Mouse (Mus musculus): Measurements from ENCODE around the gene Ppp4c. TPM values are rescaled to one million over a fixed set of nuclear protein-coding genes. Genes with fewer than 3 reads are reported as not detected.

Ppp4c gene
- polyA plus RNA-seq, 1 experiment from 2014 or later, result 267 TPM

DNA sequence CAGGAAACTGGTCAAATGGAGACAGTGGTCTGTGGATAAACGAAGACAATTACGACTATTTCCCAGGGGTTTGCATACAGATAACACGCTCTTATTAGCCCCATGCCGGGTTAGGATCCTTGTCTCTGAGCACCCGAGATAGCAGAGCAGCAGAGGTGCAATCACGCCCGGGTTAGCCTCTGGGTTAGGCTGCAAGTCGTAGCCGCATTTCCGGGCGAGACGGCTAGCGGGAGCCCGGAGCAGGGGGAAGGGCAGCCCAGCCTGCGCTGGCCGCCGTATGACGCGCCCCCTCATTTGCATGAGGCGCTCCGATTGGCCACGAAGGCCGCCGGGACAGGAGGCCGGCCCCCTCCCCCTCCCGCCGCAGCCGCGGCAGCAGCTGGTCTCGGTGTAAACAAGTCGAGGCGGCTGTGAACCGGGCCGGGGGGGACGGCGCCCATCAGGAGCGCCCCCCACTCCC lies 15.7 kb downstream of the Ppp4c start, which contains the start of gene Ypel3:
Gene Ypel3 (plus strand): TSS at position 358 of the 460 bp plus-strand sequence.
- 0 out of 2 replicates have a peak, but pooled peaks cover 3% of the 10 kb centered on the region for H3K36me3 ChIP-seq (ENCODE audit: insufficient read depth, low read length)
- ATAC-seq (ENCODE audit: low FRiP score, low TSS enrichment), result peak; percentile 91
- peak within 1 kb of the TSS; percentile 97 for H3K4me2 ChIP-seq (replicated peaks; ENCODE audit: low read depth, low read length)
- H3K9ac ChIP-seq (replicated peaks; ENCODE audit: low read length), result peak within 1 kb of the TSS; percentile 93
- peak within 1 kb of the TSS; percentile 90 for H3K27ac ChIP-seq (ENCODE audit: low read length)
- H3K27me3 ChIP-seq (ENCODE audit: insufficient read depth, low read length), result no peaks in the 10 kb centered on the region
- peaks cover 41% of the 10 kb centered on the region for H3K4me1 ChIP-seq (ENCODE audit: insufficient read depth, low read length)
- peak within 1 kb of the TSS; percentile 78 for H3K4me3 ChIP-seq (ENCODE audit: low read length)
- 0% methylated on average over 33 of the region's 37 CpGs for WGBS
- no peaks in the 10 kb centered on the region for H3K9me3 ChIP-seq (ENCODE audit: low read length)

DNA sequence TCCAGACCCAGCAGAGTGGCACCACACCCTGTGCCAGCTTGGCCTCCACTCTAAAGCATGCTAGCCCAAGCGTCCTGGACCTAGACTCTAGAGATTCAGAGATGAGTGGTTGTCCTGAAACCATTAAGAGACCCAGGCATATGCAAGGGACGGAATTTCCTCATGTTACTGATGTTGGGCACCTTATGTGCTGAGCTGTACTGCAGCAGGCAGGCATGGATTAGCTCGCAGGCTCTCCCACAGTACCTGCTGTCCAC lies 16.4 kb downstream of the Ppp4c start:
- peak overlapping the region; percentile 90; the same call in 1 of the 2 replicates for H3K27ac ChIP-seq (ENCODE audit: low read length)
- no peaks in the 10 kb centered on the region for H3K9me3 ChIP-seq (ENCODE audit: low read length)
- no peak overlapping the region for H3K4me3 ChIP-seq (ENCODE audit: low read length)

GRCm38 (mm10) chr7:126775185-126775977 lies 16.9 kb downstream of the Ppp4c start:
- no peaks in the 10 kb centered on the region for H3K9me3 ChIP-seq (ENCODE audit: low read length)
- H3K27ac ChIP-seq (ENCODE audit: low read length), result 0 out of 2 replicates have a peak overlapping the region, but pooled peaks have one; percentile 21
- no peak for ATAC-seq (ENCODE audit: low FRiP score, low TSS enrichment)
- no peak overlapping the region for H3K9ac ChIP-seq (replicated peaks; ENCODE audit: low read length)
- H3K4me3 ChIP-seq (ENCODE audit: low read length), result no peak overlapping the region
- H3K4me1 ChIP-seq (ENCODE audit: insufficient read depth, low read length), result peaks cover 33% of the 10 kb centered on the region
- peaks cover 11% of the 10 kb centered on the region; the same call in 1 of the 2 replicates for H3K36me3 ChIP-seq (ENCODE audit: insufficient read depth, low read length)
- H3K27me3 ChIP-seq (ENCODE audit: insufficient read depth, low read length), result no peaks in the 10 kb centered on the region
- WGBS, result 79% methylated on average over 10 of the region's 10 CpGs
- H3K4me2 ChIP-seq (replicated peaks; ENCODE audit: low read depth, low read length), result no peak overlapping the region

More for the DNA sequence above, 16.4 kb downstream of the Ppp4c start:
- no peak for ATAC-seq (ENCODE audit: low FRiP score, low TSS enrichment)
- 64% methylated on average over 3 of the region's 3 CpGs for WGBS
- H3K4me2 ChIP-seq (replicated peaks; ENCODE audit: low read depth, low read length), result peak overlapping the region; percentile 97
- no peak overlapping the region for H3K9ac ChIP-seq (replicated peaks; ENCODE audit: low read length)
- no peaks in the 10 kb centered on the region for H3K27me3 ChIP-seq (ENCODE audit: insufficient read depth, low read length)
- H3K4me1 ChIP-seq (ENCODE audit: insufficient read depth, low read length), result peaks cover 34% of the 10 kb centered on the region
- 0 out of 2 replicates have a peak, but pooled peaks cover 6% of the 10 kb centered on the region for H3K36me3 ChIP-seq (ENCODE audit: insufficient read depth, low read length)

DNA sequence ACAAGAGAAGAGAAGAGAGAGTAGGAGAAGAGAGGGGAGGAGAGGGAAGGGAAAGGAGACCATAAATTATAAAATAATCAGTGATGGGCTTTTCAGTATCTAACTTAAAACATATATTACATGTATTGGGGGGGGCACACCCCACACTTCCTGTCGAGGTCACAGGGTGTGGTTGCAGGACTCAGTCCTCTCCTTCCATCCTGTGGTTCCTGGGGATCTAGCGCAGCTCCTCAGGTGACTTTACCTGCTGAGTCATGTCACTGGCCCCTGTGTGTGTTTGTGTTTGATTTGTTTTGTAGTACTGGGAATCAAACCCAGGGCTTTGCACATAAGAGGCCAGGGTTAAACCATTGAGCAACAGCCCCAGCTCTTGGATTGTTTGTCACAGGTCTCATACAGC lies 17.8 kb downstream of the Ppp4c start:
- peaks cover 24% of the 10 kb centered on the region for H3K4me1 ChIP-seq (ENCODE audit: insufficient read depth, low read length)
- no peak overlapping the region for H3K9ac ChIP-seq (replicated peaks; ENCODE audit: low read length)
- H3K4me3 ChIP-seq (ENCODE audit: low read length), result no peak overlapping the region
- no peak for ATAC-seq (ENCODE audit: low FRiP score, low TSS enrichment)
- H3K36me3 ChIP-seq (ENCODE audit: insufficient read depth, low read length), result peaks cover 20% of the 10 kb centered on the region; the same call in 1 of the 2 replicates
- no peaks in the 10 kb centered on the region for H3K9me3 ChIP-seq (ENCODE audit: low read length)
- no peaks in the 10 kb centered on the region for H3K27me3 ChIP-seq (ENCODE audit: insufficient read depth, low read length)
- H3K27ac ChIP-seq (ENCODE audit: low read length), result no peak overlapping the region
- WGBS, result 78% methylated on average over 2 of the region's 2 CpGs
- no peak overlapping the region for H3K4me2 ChIP-seq (replicated peaks; ENCODE audit: low read depth, low read length)

DNA sequence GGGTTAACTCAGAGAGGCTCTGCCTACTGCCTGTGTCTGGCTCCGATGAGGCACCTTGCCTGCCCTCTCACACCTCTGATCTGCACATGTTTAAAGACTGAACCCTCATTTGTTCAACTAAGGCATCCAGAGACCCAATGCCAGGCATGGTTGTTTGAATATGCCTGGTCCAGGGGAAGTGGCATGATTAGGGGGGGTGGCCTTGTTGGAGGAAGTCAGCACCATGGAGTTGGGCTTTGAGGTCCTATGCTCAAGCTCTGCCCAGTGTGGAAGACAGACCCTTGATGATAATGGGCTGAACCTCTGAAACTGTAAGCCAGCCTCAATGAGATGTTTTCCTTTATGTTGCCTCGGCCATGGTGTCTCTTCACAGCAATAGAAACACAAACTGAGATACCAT lies 18.9 kb downstream of the Ppp4c start:
- H3K27ac ChIP-seq (ENCODE audit: low read length), result no peak overlapping the region
- H3K36me3 ChIP-seq (ENCODE audit: insufficient read depth, low read length), result peaks cover 25% of the 10 kb centered on the region
- H3K4me2 ChIP-seq (replicated peaks; ENCODE audit: low read depth, low read length), result no peak overlapping the region
- H3K4me1 ChIP-seq (ENCODE audit: insufficient read depth, low read length), result peaks cover 23% of the 10 kb centered on the region
- H3K27me3 ChIP-seq (ENCODE audit: insufficient read depth, low read length), result no peaks in the 10 kb centered on the region
- no peak overlapping the region for H3K4me3 ChIP-seq (ENCODE audit: low read length)
- H3K9ac ChIP-seq (replicated peaks; ENCODE audit: low read length), result no peak overlapping the region
- ATAC-seq (ENCODE audit: low FRiP score, low TSS enrichment), result no peak
- WGBS, result 57% methylated on average over 2 of the region's 2 CpGs
- H3K9me3 ChIP-seq (ENCODE audit: low read length), result no peaks in the 10 kb centered on the region

DNA sequence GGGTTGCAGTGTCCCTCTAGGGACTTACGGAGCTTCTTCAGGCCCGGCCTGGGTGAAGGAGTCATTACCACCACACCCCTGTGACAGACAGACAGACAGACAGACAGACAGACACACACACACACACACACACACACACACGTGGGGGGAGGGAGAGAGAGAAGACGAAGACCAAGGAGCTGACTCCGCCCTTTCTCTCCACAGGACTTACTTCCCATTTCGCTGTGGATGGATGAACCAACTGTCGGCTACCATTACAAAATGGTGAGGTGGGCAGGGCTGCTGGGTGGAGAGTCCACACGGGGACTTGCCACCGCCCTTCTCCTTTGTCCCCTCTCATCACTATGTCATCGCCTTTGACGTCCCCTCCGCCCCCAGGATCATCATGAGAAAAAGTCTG lies 21.5 kb downstream of the Ppp4c start:
- no peak for ATAC-seq (ENCODE audit: low FRiP score, low TSS enrichment)
- WGBS, result 84% methylated on average over 12 of the region's 12 CpGs
- Histone ChIP-seq H3K9ac (replicated peaks; ENCODE audit: low read length) (no peak overlapping the region), H3K4me3 (ENCODE audit: low read length) (no peak overlapping the region), H3K9me3 (ENCODE audit: low read length) (no peaks in the 10 kb centered on the region), H3K4me1 (ENCODE audit: insufficient read depth, low read length) (peaks cover 1% of the 10 kb centered on the region; the same call in 1 of the 2 replicates), H3K36me3 (ENCODE audit: insufficient read depth, low read length) (peaks cover 45% of the 10 kb centered on the region), H3K27me3 (ENCODE audit: insufficient read depth, low read length) (no peaks in the 10 kb centered on the region), H3K4me2 (replicated peaks; ENCODE audit: low read depth, low read length) (no peak overlapping the region), H3K27ac (ENCODE audit: low read length) (no peak overlapping the region)

DNA sequence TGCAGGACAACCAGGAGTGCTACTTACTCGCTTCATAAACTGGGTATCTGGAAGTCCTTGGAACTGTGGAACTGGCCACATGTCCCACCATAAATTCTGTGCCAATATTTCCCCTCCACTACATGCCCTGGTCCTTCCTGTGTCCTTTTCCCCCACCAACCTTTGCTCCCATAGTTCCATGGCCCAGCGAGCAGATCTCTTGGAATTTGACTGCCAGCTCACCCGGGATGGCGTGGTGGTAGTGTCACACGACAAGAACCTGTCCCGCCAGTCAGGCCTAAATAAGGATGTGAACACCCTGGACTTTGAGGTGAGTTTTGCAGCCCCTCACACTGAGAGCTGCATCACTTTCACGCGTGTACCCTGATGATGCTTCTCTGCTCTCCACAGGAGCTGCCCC lies 25.3 kb downstream of the Ppp4c start:
- 86% methylated on average over 8 of the region's 8 CpGs for WGBS
- no peak for ATAC-seq (ENCODE audit: low FRiP score, low TSS enrichment)
- Histone ChIP-seq H3K9me3 (ENCODE audit: low read length) (no peaks in the 10 kb centered on the region), H3K4me1 (ENCODE audit: insufficient read depth, low read length) (peaks cover 6% of the 10 kb centered on the region; the same call in 1 of the 2 replicates), H3K4me3 (ENCODE audit: low read length) (no peak overlapping the region), H3K4me2 (replicated peaks; ENCODE audit: low read depth, low read length) (no peak overlapping the region), H3K27ac (ENCODE audit: low read length) (no peak overlapping the region), H3K27me3 (ENCODE audit: insufficient read depth, low read length) (no peaks in the 10 kb centered on the region), H3K9ac (replicated peaks; ENCODE audit: low read length) (no peak overlapping the region), H3K36me3 (ENCODE audit: insufficient read depth, low read length) (peaks cover 65% of the 10 kb centered on the region)

GRCm38 (mm10) chr7:126766201-126766600 lies 26.1 kb downstream of the Ppp4c start, which contains the start of gene Gdpd3:
Gene Gdpd3, plus strand, starts transcription at chr7:126766334.
- no peak within 1 kb of the TSS for H3K27ac ChIP-seq (ENCODE audit: low read length)
- H3K9ac ChIP-seq (replicated peaks; ENCODE audit: low read length), result no peak within 1 kb of the TSS
- no peaks in the 10 kb centered on the region for H3K9me3 ChIP-seq (ENCODE audit: low read length)
- peaks cover 12% of the 10 kb centered on the region for H3K4me1 ChIP-seq (ENCODE audit: insufficient read depth, low read length)
- WGBS, result 87% methylated on average over 16 of the region's 16 CpGs
- peaks cover 64% of the 10 kb centered on the region for H3K36me3 ChIP-seq (ENCODE audit: insufficient read depth, low read length)
- no peak for ATAC-seq (ENCODE audit: low FRiP score, low TSS enrichment)
- H3K4me2 ChIP-seq (replicated peaks; ENCODE audit: low read depth, low read length), result no peak within 1 kb of the TSS
- no peak within 1 kb of the TSS for H3K4me3 ChIP-seq (ENCODE audit: low read length)
- H3K27me3 ChIP-seq (ENCODE audit: insufficient read depth, low read length), result no peaks in the 10 kb centered on the region

GRCm38 (mm10) chr7:126765540-126765939 lies 26.8 kb downstream of the Ppp4c start:
- no peak overlapping the region for H3K4me2 ChIP-seq (replicated peaks; ENCODE audit: low read depth, low read length)
- no peak; the same call in 1 of the 2 replicates for ATAC-seq (ENCODE audit: low FRiP score, low TSS enrichment)
- peaks cover 18% of the 10 kb centered on the region for H3K4me1 ChIP-seq (ENCODE audit: insufficient read depth, low read length)
- H3K4me3 ChIP-seq (ENCODE audit: low read length), result no peak overlapping the region
- no peaks in the 10 kb centered on the region for H3K27me3 ChIP-seq (ENCODE audit: insufficient read depth, low read length)
- 92% methylated on average over 9 of the region's 9 CpGs for WGBS
- H3K27ac ChIP-seq (ENCODE audit: low read length), result no peak overlapping the region
- H3K9me3 ChIP-seq (ENCODE audit: low read length), result no peaks in the 10 kb centered on the region
- no peak overlapping the region for H3K9ac ChIP-seq (replicated peaks; ENCODE audit: low read length)
- peaks cover 58% of the 10 kb centered on the region for H3K36me3 ChIP-seq (ENCODE audit: insufficient read depth, low read length)

DNA sequence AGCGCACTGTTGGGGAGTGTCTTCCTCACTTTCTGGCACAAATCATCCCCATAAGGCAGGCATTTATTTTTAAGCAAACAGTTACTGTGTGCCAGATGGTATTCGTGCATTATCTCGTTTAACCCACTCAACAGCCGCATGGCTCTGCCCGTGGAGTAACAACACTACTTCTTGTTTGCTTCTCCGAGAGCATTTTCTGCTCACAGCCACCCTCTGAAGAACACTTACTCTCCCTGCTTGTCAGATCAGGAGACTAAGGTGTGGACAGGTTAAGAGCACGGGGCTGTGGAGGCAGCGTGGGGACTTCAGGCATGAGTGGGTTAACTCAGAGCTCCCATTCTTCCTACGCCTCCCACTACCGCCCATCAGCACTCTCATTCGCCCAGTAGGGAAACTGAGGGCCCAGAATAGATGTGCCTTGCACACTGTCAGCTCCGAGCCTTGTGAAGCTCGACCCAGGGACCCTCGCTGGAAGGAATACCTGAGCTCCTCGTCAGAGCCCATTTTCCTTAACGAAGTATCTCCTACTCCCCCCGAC lies 29.8 kb downstream of the Ppp4c start:
- H3K36me3 ChIP-seq (ENCODE audit: insufficient read depth, low read length), result peaks cover 33% of the 10 kb centered on the region
- H3K9me3 ChIP-seq (ENCODE audit: low read length), result no peaks in the 10 kb centered on the region
- H3K4me1 ChIP-seq (ENCODE audit: insufficient read depth, low read length), result peaks cover 27% of the 10 kb centered on the region
- H3K4me2 ChIP-seq (replicated peaks; ENCODE audit: low read depth, low read length), result no peak overlapping the region
- WGBS, result 73% methylated on average over 17 of the region's 17 CpGs
- H3K4me3 ChIP-seq (ENCODE audit: low read length), result no peak overlapping the region
- ATAC-seq (ENCODE audit: low FRiP score, low TSS enrichment), result no peak
- no peak overlapping the region for H3K27ac ChIP-seq (ENCODE audit: low read length)
- H3K27me3 ChIP-seq (ENCODE audit: insufficient read depth, low read length), result no peaks in the 10 kb centered on the region
- H3K9ac ChIP-seq (replicated peaks; ENCODE audit: low read length), result no peak overlapping the region
